Mouse (Mus musculus) ovary, postnatal 10 days (tissue): ENCODE results near the gene Nrp1.

Source experiments
- DNase-seq: peaks from one replicate; pipeline ENCODE4 v3.0.0; 2022; ENCODE audit warnings: low spot score

The Nrp1 gene

GRCm38 (mm10) chr8:128371026-128371425, 12.6 kb downstream of the Nrp1 start:
- no peak for DNase-seq

- DNase-seq: no peak
These were observed 13.4 kb downstream of the Nrp1 start for GRCm38 (mm10) chr8:128371789-128372188.

GRCm38 (mm10) chr8:128372724-128373123, 14.3 kb downstream of the Nrp1 start:
- no peak for DNase-seq

GRCm38 (mm10) chr8:128373418-128373817, 15.0 kb downstream of the Nrp1 start:
- no peak for DNase-seq

- no peak for DNase-seq
These were observed 16.9 kb downstream of the Nrp1 start for GRCm38 (mm10) chr8:128375291-128375690.

- no peak for DNase-seq
These were observed 24.8 kb downstream of the Nrp1 start for GRCm38 (mm10) chr8:128383176-128383575.

- no peak for DNase-seq
These were observed 26.0 kb downstream of the Nrp1 start for GRCm38 (mm10) chr8:128384366-128384765.

GRCm38 (mm10) chr8:128384921-128385332, 26.5 kb downstream of the Nrp1 start:
- DNase-seq: no peak

GRCm38 (mm10) chr8:128386963-128387621, 28.7 kb downstream of the Nrp1 start:
- no peak for DNase-seq

- DNase-seq: no peak
These were observed 32.4 kb downstream of the Nrp1 start for GRCm38 (mm10) chr8:128390759-128391158.

GRCm38 (mm10) chr8:128391182-128391760, 32.9 kb downstream of the Nrp1 start:
- no peak for DNase-seq

- DNase-seq: no peak
These were observed 36.3 kb downstream of the Nrp1 start for GRCm38 (mm10) chr8:128394671-128395193.

GRCm38 (mm10) chr8:128396968-128397367, 38.6 kb downstream of the Nrp1 start:
- no peak for DNase-seq

GRCm38 (mm10) chr8:128397441-128397840, 39.0 kb downstream of the Nrp1 start:
- DNase-seq: no peak

- DNase-seq: no peak
These were observed 40.2 kb downstream of the Nrp1 start for GRCm38 (mm10) chr8:128398472-128399091.

GRCm38 (mm10) chr8:128400286-128400685, 41.9 kb downstream of the Nrp1 start:
- DNase-seq: no peak

GRCm38 (mm10) chr8:128404876-128405275, 46.5 kb downstream of the Nrp1 start:
- DNase-seq: no peak

- DNase-seq: no peak
These were observed 55.0 kb downstream of the Nrp1 start for GRCm38 (mm10) chr8:128413381-128413780.

- DNase-seq: no peak
These were observed 57.6 kb downstream of the Nrp1 start for GRCm38 (mm10) chr8:128415730-128416684.

GRCm38 (mm10) chr8:128416896-128417295, 58.5 kb downstream of the Nrp1 start:
- no peak for DNase-seq

- no peak for DNase-seq
These were observed 59.8 kb downstream of the Nrp1 start for GRCm38 (mm10) chr8:128417956-128418796.
